Comparison of ENCODE assay signal across 8 mouse cellular contexts in the genomic region with DNA sequence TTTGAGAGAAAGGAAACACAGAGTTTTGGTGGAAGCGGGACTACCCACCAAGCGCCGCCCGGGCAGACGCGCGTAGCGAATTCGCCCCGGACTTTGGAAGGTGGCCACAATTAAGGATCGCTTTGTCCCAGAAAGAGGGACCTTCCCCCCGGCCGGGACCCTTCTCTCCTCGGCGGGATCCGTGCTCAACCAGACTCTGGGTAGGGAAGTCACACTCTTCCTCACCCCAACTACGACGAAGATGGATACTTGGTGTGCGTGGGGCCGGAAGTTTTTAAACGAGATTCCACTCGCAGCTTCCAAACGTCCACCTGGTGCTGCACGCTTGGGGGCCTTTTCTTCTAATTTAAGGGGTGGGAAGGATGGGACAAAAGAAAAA. TPM values are rescaled to one million over a fixed set of nuclear protein-coding genes. Genes with fewer than 3 reads are reported as not detected.
DNase-seq lines count a peak whose midpoint lies in the region; ATAC-seq and TF ChIP-seq lines count a peak whose summit lies in the region.

No protein-coding gene starts in this region.

- H3K36me3 ChIP-seq in C2C12 (ENCODE audit: control insufficient read depth, insufficient read depth) = peaks cover 6% of the 10 kb centered on the region
- peaks cover 5% of the 10 kb centered on the region; the same call in 1 of the 2 replicates for H3K36me3 ChIP-seq in embryonic facial prominence, embryonic 13.5 days
- no peaks in the 10 kb centered on the region for H3K36me3 ChIP-seq in hindbrain, embryonic 12.5 days
- H3K36me3 ChIP-seq in liver, embryonic 12.5 days = no peaks in the 10 kb centered on the region
- no peaks in the 10 kb centered on the region for H3K36me3 ChIP-seq in neural tube, embryonic 14.5 days (ENCODE audit: control insufficient read depth, insufficient read depth, low read length)

- H3ac ChIP-seq in C2C12 (ENCODE audit: control insufficient read depth, insufficient read length, low read depth) = peak overlapping the region; percentile 67

- under 1% methylated on average over 24 of the region's 24 CpGs for WGBS in embryonic facial prominence, embryonic 13.5 days
- WGBS in hindbrain, embryonic 12.5 days = 0% methylated on average over 24 of the region's 24 CpGs
- WGBS in liver, embryonic 12.5 days (ENCODE audit: insufficient replicate concordance) = 1% methylated on average over 24 of the region's 24 CpGs
- 1% methylated on average over 24 of the region's 24 CpGs for WGBS in neural tube, embryonic 14.5 days

- ATAC-seq in embryonic facial prominence, embryonic 13.5 days (ENCODE audit: insufficient number of reproducible peaks, insufficient read depth, low FRiP score, low TSS enrichment, low read depth) = no peak
- no peak for ATAC-seq in hindbrain, embryonic 12.5 days (ENCODE audit: low FRiP score)
- ATAC-seq in liver, embryonic 12.5 days = no peak
- ATAC-seq in neural tube, embryonic 14.5 days (ENCODE audit: low read depth) = no peak

- peak; percentile 67 to 76 for DNase-seq in cerebellum, postnatal 10 days
- no peak for DNase-seq in cerebellum, adult 9-10 months
- DNase-seq in spleen, postnatal 14 days (ENCODE audit: low spot score in 2 of 2) = no peak

- H3K27me3 ChIP-seq in C2C12 (ENCODE audit: control insufficient read depth, insufficient read depth, insufficient read length) = no peaks in the 10 kb centered on the region
- H3K27me3 ChIP-seq in embryonic facial prominence, embryonic 13.5 days = no peaks in the 10 kb centered on the region
- 0 out of 2 replicates have a peak, but pooled peaks cover 4% of the 10 kb centered on the region for H3K27me3 ChIP-seq in hindbrain, embryonic 12.5 days
- H3K27me3 ChIP-seq in liver, embryonic 12.5 days (replicated peaks) = peaks cover 94% of the 10 kb centered on the region
- H3K27me3 ChIP-seq in neural tube, embryonic 14.5 days (ENCODE audit: control insufficient read depth, insufficient read depth, low read length) = no peaks in the 10 kb centered on the region

- peak overlapping the region; percentile 91 for H3K4me3 ChIP-seq in C2C12 (ENCODE audit: insufficient read depth, poor library complexity, severe bottlenecking)
- H3K4me3 ChIP-seq in embryonic facial prominence, embryonic 13.5 days = peak overlapping the region; percentile 86
- peak overlapping the region; percentile 61 for H3K4me3 ChIP-seq in hindbrain, embryonic 12.5 days
- peak overlapping the region; percentile 62 for H3K4me3 ChIP-seq in liver, embryonic 12.5 days
- H3K4me3 ChIP-seq in neural tube, embryonic 14.5 days (ENCODE audit: low read depth, low read length) = peak overlapping the region; percentile 92

- peaks cover 24% of the 10 kb centered on the region for H3K79me3 ChIP-seq in C2C12 (ENCODE audit: low read depth)

- peaks cover 42% of the 10 kb centered on the region for H3K79me2 ChIP-seq in C2C12 (ENCODE audit: control insufficient read depth, insufficient read depth)

- H3K9ac ChIP-seq in embryonic facial prominence, embryonic 13.5 days = peak overlapping the region; percentile 98
- peak overlapping the region; percentile 93 for H3K9ac ChIP-seq in hindbrain, embryonic 12.5 days
- peak overlapping the region; percentile 64 for H3K9ac ChIP-seq in liver, embryonic 12.5 days
- H3K9ac ChIP-seq in neural tube, embryonic 14.5 days (replicated peaks; ENCODE audit: low read depth, low read length) = peak overlapping the region; percentile 99

- no peak for TF ChIP-seq CTCF in C2C12 (IDR thresholded peaks at IDR 0.05; ENCODE audit: control insufficient read depth, insufficient read depth, insufficient read length)

- H3K27ac ChIP-seq in embryonic facial prominence, embryonic 13.5 days = peak overlapping the region; percentile 97
- peak overlapping the region; percentile 98 for H3K27ac ChIP-seq in hindbrain, embryonic 12.5 days
- H3K27ac ChIP-seq in liver, embryonic 12.5 days = no peak overlapping the region
- peak overlapping the region; percentile 98 for H3K27ac ChIP-seq in neural tube, embryonic 14.5 days (ENCODE audit: low read depth, low read length)

- peaks cover 60% of the 10 kb centered on the region for H3K4me1 ChIP-seq in embryonic facial prominence, embryonic 13.5 days
- H3K4me1 ChIP-seq in hindbrain, embryonic 12.5 days = peaks cover 51% of the 10 kb centered on the region
- peaks cover 52% of the 10 kb centered on the region for H3K4me1 ChIP-seq in liver, embryonic 12.5 days
- H3K4me1 ChIP-seq in neural tube, embryonic 14.5 days (ENCODE audit: control insufficient read depth, insufficient read depth, low read length) = peaks cover 43% of the 10 kb centered on the region

- no peaks in the 10 kb centered on the region for H3K9me3 ChIP-seq in embryonic facial prominence, embryonic 13.5 days
- no peaks in the 10 kb centered on the region for H3K9me3 ChIP-seq in hindbrain, embryonic 12.5 days (replicated peaks)
- H3K9me3 ChIP-seq in liver, embryonic 12.5 days (replicated peaks) = no peaks in the 10 kb centered on the region
- no peaks in the 10 kb centered on the region for H3K9me3 ChIP-seq in neural tube, embryonic 14.5 days (ENCODE audit: control insufficient read depth, low read length)

- H3K4me2 ChIP-seq in embryonic facial prominence, embryonic 13.5 days = peak overlapping the region; percentile 96
- H3K4me2 ChIP-seq in hindbrain, embryonic 12.5 days (replicated peaks) = peak overlapping the region; percentile 96
- peak overlapping the region; percentile 80 for H3K4me2 ChIP-seq in liver, embryonic 12.5 days
- H3K4me2 ChIP-seq in neural tube, embryonic 14.5 days (ENCODE audit: low read depth, low read length) = peak overlapping the region; percentile 99

TF ChIP-seq in C2C12, 6 proteins besides CTCF, POLR2A, EP300 and RAD21:
- TF ChIP-seq MAX (IDR thresholded peaks at IDR 0.05) (no peak), FOSL1 (IDR thresholded peaks at IDR 0.05; ENCODE audit: insufficient read depth, low read length, poor library complexity, severe bottlenecking) (no peak), USF1 (IDR thresholded peaks at IDR 0.05; ENCODE audit: low read depth) (no peak), MYOD1 (IDR thresholded peaks at IDR 0.05; ENCODE audit: control insufficient read depth, insufficient read length, low read depth) (no peak), CEBPB (IDR thresholded peaks at IDR 0.05; ENCODE audit: low read depth) (no peak), MYOG (IDR thresholded peaks at IDR 0.05; ENCODE audit: control insufficient read depth, extremely low read depth, insufficient read length) (no peak)

RNA-seq across cellular contexts. Expression of a gene that starts 36.9 kb away (rescaled TPM):
- 71.6 TPM for polyA plus RNA-seq in C2C12 (2012; fragmentation: generic; extraction: Trizol)
- polyA plus RNA-seq in embryonic facial prominence, embryonic 13.5 days (2015; fragmentation: Nextera tagmentation; extraction: Ambion mirVana) = 92.9 and 94.5 TPM in 2 replicates
- polyA plus RNA-seq in hindbrain, embryonic 12.5 days (2016; fragmentation: Nextera tagmentation; extraction: Ambion mirVana) = 121 and 125 TPM in 2 replicates
- polyA plus RNA-seq in liver, embryonic 12.5 days (2016; fragmentation: Nextera tagmentation; extraction: Ambion mirVana) = 54.9 and 55.2 TPM in 2 replicates
- polyA plus RNA-seq in neural tube, embryonic 14.5 days (2014; fragmentation: Nextera tagmentation; extraction: Ambion mirVana) = 78.8 and 90.6 TPM in 2 replicates

RNA-seq across cellular contexts. Expression of a gene that starts 44.7 kb away (rescaled TPM):
- 10.8 TPM for polyA plus RNA-seq in C2C12 (2012; fragmentation: generic; extraction: Trizol)
- 13.1 and 13.9 TPM in 2 replicates for polyA plus RNA-seq in embryonic facial prominence, embryonic 13.5 days (2015; fragmentation: Nextera tagmentation; extraction: Ambion mirVana)
- 21.9 and 23.8 TPM in 2 replicates for polyA plus RNA-seq in hindbrain, embryonic 12.5 days (2016; fragmentation: Nextera tagmentation; extraction: Ambion mirVana)
- 3.0 and 3.5 TPM in 2 replicates for polyA plus RNA-seq in liver, embryonic 12.5 days (2016; fragmentation: Nextera tagmentation; extraction: Ambion mirVana)
- polyA plus RNA-seq in neural tube, embryonic 14.5 days (2014; fragmentation: Nextera tagmentation; extraction: Ambion mirVana) = 17.0 and 20.8 TPM in 2 replicates

Comparison
In these comparisons a context has a peak if more than half of its experiments do, and no peak if none do; other contexts are left out.
1. DNase-seq: peak in cerebellum, postnatal 10 days (2 of 2); none in cerebellum, adult 9-10 months (single experiment) and spleen, postnatal 14 days (0 of 2).
2. Peak in every context shown above with its lines, with median percentiles within 50 percentile points of each other: H3K4me3 ChIP-seq, H3K4me2 ChIP-seq and H3K9ac ChIP-seq.